Mouse (Mus musculus): ENCODE results near the gene Gm20517. TPM values are rescaled to one million over a fixed set of nuclear protein-coding genes. Genes with fewer than 3 reads are reported as not detected.

Gm20517 gene
- total RNA-seq (2021) = 1 to 10 TPM; 2.6 to 4.0 TPM
- long read RNA-seq, experiment 1, partial matches to known transcripts = 0 of 2 reads
- long read RNA-seq, experiment 1, other reads (novel, unspliced or antisense) = 1 of 2 reads
- long read RNA-seq, experiment 2 = 0 reads

DNA sequence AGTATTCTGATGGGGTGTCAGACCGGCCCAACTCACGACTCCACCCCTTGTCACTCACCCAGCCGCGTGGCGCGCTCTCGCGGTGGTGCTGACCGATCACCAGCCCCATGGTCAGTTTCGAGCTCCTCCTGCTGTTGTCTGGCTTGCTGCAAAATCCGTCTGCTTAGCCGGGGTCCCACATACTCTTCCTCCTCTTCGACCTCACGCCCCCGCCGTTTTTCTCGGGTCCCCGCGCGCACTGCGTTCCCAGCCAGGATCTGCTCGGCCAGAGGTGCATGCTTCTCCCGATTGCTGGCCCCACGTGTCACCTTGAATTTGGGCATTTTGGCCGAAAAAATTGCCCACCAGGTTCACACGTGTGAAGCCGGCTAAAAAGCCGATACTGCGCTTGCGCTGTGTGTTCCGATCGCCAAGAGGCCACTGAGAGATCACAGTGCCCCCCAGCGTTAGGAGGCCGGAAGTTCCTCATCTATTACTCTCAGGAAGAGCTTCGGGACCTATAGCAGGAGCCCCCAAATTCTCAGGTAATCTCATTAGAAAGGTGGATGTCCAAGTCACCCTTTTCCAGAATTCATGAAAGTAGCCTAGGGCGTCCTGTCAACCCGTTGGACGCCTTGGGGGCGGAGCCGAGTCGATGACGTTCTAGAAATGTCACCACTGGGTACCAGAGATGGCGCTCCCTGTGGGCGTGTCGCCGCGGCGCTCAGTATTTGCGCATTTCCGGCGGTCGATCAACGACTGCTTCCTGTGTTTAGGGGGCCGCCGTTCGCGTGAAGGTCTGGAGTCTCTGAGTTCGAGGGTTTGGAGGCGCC, at the start of gene Gm20517, which contains the start of the genes Bysl and Med20:
Gm20517 (plus strand) TSS at position 741 of the 812 bp plus-strand sequence.
Bysl (minus strand) TSS at position 644 of the 812 bp plus-strand sequence.
Med20 (plus strand) TSS at position 734 of the 812 bp plus-strand sequence.
- DNase-seq (ENCODE audit: low spot score in 2 of 2) = peak; percentile 93 to 97

DNA sequence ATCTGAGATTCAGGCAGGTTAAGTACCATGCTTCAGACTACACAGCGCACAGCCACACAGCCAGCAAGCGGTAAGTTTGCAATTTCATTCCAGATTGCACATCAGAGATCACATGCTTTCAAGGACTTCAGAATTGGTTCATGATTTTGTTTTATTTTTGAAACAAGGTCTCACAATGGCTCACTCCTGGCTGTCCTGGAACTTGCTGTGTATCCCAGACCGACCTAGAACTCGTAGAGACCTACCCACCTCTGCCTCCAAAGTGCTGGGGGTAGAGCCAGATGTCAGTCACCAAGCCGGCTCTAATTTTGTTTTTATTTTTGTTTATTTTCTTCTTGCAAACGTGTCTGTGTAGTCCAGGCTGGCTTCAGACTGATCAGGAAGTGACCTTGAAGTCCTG, 48.5 kb upstream of the Gm20517 start:
- DNase-seq (ENCODE audit: low spot score in 2 of 2) = no peak

DNA sequence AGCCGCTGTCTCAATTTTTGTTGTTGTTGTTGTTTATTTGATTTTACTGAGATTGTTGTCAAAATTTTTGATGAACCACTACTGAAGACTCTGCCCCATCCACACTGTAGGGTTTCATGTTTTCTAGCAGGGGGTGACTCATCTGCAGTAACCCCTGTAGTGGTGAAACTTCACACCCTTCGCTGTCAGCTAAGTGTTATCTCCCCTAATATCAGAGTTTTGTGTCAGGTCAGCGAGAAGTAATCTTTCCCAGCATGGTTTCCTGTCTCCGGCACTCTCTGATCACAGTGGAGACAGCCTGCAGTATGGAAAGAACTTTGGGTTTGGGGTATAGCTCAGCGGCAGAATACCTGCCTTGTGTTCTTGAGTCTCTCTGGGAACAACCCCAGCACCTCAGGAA, 46.8 kb upstream of the Gm20517 start:
- no peak for DNase-seq (ENCODE audit: low spot score in 2 of 2)

DNA sequence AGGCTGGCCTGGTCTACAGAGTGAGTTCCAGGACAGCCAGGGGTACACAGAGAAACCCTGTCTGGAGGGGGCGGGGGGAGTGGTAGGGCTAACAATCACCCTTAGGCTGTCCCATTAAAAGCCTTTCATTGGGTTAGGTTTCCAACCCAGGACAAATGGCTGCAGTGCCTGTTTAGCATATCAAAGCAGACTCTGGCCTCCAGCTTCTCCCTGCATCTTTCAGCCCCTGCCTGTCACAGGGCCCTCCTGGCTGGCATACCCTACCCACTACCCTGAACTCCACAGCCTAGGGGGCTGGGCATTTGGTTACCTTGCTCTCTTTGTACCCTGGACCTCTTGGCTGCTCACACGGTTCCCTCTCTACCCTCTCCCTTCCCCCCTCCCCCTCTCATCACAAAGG, 45.3 kb upstream of the Gm20517 start:
- no peak for DNase-seq (ENCODE audit: low spot score in 2 of 2)

DNA sequence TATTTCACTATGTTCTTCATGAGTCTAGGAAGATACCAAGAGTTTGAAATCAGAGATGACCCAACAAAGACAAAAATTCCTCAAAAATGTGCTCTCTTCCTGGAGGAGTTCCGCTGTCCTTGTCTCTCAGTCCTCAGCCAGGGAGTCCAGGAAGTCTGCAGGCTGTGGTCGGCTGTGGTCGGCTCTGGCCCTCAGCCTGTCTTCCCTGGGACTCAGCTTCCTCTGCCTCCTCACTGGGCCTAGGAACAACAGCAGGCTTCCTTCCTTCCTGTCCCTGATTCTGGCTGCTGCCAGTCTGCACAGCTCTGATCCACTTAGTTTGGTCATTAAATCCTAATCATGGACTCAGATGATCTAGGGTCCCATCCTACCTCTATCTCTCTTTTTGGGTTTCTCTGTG, 44.1 kb upstream of the Gm20517 start:
- DNase-seq (ENCODE audit: low spot score in 2 of 2) = no peak

DNA sequence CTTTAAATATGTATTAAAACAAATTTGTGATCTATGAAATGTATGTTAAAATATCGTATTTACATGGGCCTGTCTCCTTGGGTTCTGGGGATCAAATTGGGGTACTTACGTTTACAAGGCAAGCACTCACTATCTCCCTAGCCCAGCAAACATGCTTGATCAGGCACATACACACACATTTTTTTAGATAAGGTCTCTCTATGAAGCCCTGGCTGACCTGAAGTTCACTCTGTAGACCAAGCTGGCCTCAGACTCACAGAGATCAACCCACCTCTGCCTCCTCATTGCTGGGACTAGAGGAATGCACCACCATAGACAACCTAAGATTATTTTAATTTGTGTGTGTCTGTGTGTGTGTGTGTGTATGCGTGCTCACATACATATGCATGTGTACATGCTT, 43.0 kb upstream of the Gm20517 start:
- no peak for DNase-seq (ENCODE audit: low spot score in 2 of 2)

DNA sequence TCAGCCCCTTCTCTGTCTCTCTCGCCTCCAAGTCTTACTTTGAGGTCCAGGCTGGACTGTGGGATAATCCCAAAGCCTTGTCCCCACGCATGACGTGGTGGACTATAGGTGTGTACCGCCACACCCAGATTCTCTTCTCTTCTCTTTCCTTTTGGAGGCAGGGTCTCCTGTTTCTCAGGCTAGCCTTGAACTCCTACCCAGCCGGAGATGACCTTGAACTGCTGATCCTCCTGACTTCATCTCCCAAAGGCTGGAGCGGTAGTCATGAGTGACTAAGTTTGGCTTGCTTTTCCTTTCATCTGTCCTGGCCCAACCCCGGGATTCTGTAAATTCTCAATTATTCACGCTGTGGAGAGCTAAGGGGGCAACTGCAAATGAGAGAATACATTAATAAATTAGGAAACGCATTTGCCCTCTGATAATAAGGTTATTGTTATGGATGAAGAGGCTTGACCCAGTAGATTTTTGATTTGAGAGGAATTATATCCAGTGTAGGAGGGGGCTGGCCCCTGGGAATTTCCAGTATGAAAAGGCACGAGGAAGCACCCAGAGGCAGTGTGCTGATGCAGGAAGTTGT, 42.4 kb upstream of the Gm20517 start:
- DNase-seq (ENCODE audit: low spot score in 2 of 2) = no peak

DNA sequence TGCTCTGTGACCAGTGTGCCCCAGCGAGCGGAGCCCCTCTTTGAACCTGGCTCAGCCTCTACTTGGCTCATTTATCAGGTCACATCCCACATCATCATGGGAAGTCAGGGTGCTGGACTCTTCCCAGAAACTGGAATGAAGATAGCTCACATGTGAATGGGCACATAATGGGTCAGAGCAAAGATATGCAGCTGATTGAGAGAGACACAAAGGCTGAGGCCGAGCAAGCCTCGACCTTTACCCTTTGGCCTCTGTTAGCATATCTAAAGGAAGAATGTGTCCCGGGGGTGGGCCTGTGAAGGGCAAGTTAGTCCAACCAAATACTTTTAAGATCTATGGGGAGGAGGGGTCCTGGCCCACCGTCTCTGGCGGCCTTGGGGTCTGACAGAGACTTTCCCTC, 39.8 kb upstream of the Gm20517 start:
- DNase-seq (ENCODE audit: low spot score in 2 of 2) = no peak

DNA sequence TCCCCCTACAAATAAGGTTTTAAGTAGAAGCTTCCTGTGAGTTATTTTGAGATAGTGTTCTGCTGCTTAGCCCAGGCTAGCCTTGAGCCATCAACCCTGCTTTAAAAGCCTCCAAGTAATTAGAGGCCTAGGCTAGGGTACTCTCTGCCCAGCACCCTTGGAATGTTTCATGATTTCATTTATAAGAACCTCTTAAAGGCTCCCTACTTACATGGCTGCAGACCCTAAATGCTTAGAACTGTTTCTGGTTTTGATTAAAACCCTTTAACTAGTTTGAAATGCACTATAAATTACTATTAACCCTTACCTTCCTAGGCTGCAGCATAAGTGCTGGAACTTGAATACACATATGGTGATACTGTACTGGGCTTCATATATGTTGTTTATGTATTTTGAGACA, 39.0 kb upstream of the Gm20517 start:
- DNase-seq (ENCODE audit: low spot score in 2 of 2) = no peak

DNA sequence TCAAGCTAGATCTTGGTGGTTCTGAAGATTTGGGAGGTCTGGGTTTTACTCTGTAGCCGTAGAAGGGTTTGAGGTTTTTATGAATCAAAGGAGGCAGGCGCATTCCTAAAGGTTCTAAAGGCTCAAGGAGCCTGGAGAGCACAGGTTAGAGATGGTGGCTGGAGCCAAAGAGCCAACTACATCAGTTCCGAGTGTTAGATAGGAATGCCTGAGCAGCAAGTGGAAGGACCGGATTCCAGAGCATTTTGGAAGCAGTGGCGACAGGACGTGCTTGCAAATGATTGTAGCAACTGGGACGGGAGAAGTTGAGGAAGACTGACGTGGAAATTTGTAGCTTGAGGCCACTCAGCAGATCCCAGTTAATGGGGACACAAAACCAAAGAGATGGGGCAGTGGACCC, 37.4 kb upstream of the Gm20517 start:
- no peak for DNase-seq (ENCODE audit: low spot score in 2 of 2)

DNA sequence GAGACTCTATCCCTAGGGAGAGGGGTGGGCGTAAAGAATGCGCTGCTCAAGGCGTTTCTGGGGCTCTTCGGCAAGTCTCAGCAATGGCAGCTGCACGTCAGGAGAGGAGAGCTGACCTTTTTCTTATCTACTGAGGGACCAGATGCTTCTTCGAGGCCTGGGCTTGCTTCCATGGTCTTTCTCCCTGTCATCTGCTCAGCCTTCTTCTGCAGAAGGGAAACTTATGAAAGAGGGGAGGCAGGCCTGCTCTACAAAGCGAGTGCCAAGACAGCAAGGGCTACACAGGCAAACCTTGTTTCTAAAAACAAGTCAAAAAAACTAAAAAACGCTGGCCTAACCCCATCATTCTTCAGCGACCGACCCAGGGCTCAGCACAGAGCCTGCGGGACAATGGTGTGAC, 36.6 kb upstream of the Gm20517 start:
- no peak for DNase-seq (ENCODE audit: low spot score in 2 of 2)

DNA sequence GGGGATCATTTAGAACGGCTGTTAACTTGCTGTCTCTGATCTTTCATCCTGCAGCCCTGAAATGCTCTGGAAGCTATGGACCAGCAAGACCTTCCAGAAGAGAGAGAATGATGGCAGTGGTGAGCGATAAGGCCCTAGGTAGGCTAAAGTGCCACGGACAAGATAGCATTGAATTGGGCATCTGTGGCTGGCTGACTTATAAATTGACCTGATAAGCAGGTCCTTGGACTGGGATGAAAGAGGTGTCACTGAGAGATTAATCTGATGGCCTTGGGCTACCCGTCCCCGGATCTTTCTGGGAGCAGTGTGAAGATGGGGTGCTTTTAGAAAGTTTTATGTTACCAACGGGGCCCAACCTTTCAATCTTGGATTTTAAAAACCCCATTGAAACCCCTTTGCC, 32.7 kb upstream of the Gm20517 start:
- no peak for DNase-seq (ENCODE audit: low spot score in 2 of 2)

DNA sequence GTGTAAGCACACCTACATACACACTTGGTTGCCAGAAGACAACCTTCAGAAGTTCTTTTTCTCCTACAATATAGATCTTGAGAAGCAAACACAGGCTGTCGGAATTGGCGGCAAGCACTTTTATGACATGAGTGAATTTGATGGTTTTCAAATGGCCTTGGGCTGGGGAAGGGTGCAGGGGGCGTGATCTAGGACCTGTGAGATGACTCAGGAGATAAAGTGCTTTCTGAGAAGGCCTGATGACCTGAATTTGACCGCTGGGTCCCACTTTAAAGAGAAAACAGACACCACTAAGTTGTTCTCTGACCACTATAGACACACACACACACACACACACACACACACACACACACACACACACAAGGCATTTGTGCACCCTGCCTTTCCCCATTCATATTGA, 30.4 kb upstream of the Gm20517 start:
- no peak for DNase-seq (ENCODE audit: low spot score in 2 of 2)

DNA sequence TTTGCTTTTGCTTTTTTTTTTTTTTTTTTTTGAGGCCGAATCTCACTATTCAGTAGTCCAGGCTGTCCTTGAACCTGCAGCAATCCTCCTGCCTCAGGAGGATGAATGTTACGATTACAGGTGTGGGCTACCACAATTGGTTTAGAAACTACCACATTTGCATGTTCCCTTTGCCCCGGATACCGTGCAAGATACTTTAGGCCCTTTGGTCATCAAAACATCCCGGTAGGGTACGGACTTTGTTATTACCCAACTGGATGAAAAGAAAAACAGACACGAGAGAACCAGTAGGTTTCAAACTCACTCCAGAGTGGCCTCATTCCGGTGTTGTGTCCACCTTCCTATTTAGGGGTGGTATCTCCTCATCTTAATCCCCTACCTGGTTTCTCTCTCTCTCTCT, 22.9 kb upstream of the Gm20517 start:
- DNase-seq (ENCODE audit: low spot score in 2 of 2) = no peak

DNA sequence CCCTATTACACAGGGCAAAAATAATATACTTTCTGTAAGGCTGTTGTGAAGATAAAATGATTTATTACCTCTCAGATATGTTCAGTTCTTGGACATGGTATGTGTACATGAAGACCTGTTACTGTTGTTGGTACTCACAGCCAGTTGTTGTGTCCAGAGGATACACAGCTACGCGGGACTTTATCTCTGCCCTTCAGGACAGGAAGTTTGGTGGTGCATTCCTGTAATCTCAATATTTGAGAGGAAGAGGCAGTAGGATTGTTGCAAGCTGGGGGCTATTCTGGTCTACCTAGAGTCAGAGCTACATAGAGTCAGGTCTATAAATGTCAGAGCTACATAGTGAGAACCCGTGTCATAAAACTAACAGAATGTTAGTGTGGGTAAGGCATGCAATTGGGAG, 20.3 kb upstream of the Gm20517 start:
- DNase-seq (ENCODE audit: low spot score in 2 of 2) = no peak

DNA sequence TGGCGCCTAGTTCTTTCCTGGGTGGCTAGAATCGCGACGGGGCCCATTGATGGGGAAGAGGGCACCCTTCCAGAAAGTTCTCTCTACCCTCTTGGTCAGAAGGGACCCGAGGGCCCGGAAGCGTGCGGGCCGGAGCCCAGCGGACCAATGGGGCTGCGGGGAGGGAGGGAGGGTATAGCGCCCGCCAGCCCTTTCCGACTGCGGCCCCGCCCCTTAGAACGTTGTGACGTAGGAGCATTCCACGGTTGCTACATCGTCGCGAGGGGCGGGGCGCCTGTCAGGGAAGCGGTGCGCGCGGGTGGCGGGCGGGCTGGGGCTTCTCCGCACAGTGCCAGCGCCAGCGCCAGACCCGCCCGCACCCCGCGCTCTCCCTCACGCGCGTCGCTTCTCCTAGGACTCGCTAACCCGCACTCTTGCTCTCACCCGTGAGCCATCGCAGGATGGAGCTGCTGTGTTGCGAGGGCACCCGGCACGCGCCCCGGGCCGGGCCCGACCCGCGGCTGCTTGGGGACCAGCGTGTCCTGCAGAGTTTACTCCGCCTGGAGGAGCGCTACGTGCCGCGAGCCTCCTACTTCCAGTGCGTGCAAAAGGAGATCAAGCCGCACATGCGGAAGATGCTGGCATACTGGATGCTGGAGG, 18.1 kb upstream of the Gm20517 start:
- peak; percentile 94 to 99 for DNase-seq (ENCODE audit: low spot score in 2 of 2)

DNA sequence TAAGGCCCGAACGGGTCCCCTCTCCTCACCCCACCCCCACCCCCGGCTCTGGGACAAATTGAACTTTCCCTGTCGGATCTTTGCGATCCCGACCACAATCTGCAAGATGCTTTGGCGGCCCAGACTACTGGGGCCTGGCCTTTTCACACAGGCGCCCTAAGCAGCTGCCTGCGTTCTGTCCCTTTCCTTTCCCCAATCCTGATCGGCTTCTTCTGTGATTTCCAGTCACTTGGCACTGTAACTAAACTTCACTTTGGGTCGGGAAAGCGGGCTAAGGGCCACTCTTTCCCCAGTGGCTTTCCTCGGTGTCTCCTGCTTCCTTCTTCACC, 17.6 kb upstream of the Gm20517 start:
- DNase-seq (ENCODE audit: low spot score in 2 of 2) = no peak

DNA sequence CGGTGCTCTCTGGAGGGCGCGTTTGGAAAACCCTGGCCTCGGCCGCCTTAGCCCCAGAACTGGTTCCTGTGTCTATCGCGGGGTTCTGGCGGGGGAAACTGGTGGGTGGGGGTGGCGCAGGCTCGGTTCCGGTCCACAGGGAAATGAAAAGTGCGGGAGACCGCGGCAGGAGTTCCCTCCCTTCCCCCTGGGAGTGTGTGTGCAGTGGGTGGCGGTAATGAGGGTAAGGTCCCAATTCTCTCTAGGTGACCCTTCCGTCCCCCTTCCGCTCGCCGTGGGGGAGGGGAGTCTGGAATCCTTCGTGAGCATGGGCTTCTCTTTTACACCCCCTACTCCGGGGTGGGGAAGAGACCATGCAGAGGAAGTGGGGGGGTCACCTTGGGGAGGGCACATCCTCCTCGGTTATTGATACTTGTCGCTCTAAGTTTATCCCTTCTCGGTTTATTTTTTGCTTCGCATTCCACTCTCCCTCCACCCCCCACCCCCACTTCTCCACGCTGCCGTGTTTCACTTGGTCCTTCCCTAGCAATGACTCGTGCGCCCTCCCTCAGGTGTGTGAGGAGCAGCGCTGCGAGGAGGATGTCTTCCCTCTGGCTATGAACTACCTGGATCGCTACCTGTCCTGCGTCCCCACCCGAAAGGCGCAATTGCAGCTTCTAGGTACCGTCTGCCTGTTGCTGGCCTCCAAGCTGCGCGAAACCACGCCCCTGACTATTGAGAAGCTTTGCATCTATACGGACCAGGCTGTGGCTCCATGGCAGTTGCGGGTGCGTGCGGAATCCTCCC, 17.0 kb upstream of the Gm20517 start:
- DNase-seq (ENCODE audit: low spot score in 2 of 2) = peak in 1 of 2 experiments; percentile 53

DNA sequence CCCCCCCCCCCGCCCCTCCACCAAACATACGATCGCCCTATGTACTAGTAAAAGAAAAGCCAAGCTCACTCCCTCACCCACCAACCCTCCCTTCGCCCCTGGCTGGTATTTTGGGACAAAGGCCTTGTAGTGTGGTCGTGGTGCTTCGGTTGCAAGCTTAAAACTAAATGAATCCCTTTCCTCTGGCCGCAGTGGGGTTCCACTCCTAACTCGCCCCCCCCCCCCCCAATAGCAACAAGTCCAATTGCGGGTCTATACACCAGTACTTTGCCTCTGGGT, 16.5 kb upstream of the Gm20517 start:
- no peak for DNase-seq (ENCODE audit: low spot score in 2 of 2)

DNA sequence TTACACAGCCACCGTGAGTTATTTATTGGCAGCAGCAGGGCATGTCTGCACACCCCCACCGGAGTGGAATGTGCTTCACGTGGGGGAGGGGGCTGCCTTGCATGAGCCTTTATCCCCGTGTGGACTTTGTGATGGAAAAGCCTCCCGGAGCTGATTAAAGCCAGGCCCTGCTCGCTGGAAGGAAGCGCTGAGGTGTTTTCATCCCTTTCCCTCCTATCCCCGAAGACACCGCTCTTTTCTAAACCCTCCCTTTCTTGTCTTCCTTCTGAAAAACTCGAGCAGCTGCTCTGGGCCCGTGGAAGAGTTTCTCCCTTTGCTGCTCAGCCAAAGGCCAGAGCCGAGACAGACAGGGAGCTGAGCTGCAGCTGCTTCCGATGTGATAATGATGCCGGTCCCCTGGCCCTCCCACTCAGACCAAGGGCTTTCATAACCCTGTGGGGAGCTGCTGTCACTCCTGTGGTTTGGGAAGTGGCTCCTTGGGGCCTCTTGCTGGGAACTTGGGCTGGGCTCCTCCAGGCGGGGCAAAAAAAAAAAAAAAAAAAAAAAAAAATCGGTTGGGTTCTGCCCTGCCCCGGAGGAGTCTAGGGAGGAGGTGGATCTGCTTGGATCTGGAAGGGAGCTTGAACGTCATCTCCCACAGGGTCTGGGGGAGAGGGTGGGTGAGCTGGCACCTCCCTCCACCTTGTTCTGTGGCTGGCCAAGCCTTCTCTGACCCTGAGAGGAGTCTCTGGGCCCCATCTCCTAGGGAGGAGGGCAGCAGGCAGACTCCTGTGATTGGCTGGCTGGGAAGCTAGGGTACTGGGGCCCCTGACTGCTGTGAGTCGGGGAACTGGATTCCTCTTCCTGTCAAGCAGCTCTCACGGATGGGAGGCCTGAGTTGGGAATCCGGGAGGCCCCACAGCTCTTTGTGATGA, 15.9 kb upstream of the Gm20517 start:
- DNase-seq (ENCODE audit: low spot score in 2 of 2) = peak; percentile 46 to 71

Measured in gastrocnemius, postnatal 4 days (tissue).